Mouse (Mus musculus) liver, embryonic 12.5 days (tissue): Measurements from ENCODE around the gene Atxn7l2. TPM values are rescaled to one million over a fixed set of nuclear protein-coding genes. Genes with fewer than 3 reads are reported as not detected.
"Not testable (repeated sequence)": the region's sequence is repeated elsewhere in the genome, so short reads cannot be mapped to it uniquely, and the experiment has no call there.

Experiments
- ATAC-seq: fragments of 200-750 bp; cut with Nextera tagmentation; 2 replicates; pipeline ENCODE4 v1.8.0; 2017; ENCODE audit warnings: moderate number of reproducible peaks, mild to moderate bottlenecking, moderate library complexity
- H3K27ac ChIP-seq: fragments of 300-500 bp; sonication (generic); 2 replicates; pipeline ENCODE4 v1.5.1; 2016; ENCODE audit warnings: mild to moderate bottlenecking
- H3K27me3 ChIP-seq: fragments of 300-500 bp; sonication (generic); replicated peaks from 2 replicates; pipeline ENCODE4 v1.6.1; 2016; ENCODE audit warnings: mild to moderate bottlenecking, moderate library complexity
- H3K36me3 ChIP-seq: fragments of 300-500 bp; sonication (generic); 2 replicates; pipeline ENCODE4 v1.6.1; 2016; ENCODE audit warnings: mild to moderate bottlenecking, moderate library complexity
- H3K4me1 ChIP-seq: fragments of 300-500 bp; sonication (generic); 2 replicates; pipeline ENCODE4 v1.6.1; 2016
- H3K4me2 ChIP-seq: fragments of 300-500 bp; sonication (generic); 2 replicates; pipeline ENCODE4 v1.6.1; 2016; ENCODE audit warnings: mild to moderate bottlenecking, moderate library complexity
- H3K4me3 ChIP-seq: fragments of 300-500 bp; sonication (generic); 2 replicates; pipeline ENCODE4 v1.5.1; 2016; ENCODE audit warnings: mild to moderate bottlenecking, moderate library complexity
- H3K9ac ChIP-seq: fragments of 300-500 bp; sonication (generic); 2 replicates; pipeline ENCODE4 v1.6.1; 2016; ENCODE audit warnings: mild to moderate bottlenecking, moderate library complexity
- H3K9me3 ChIP-seq: fragments of 300-500 bp; sonication (generic); replicated peaks from 2 replicates; pipeline ENCODE4 v1.6.1; 2016; ENCODE audit warnings: mild to moderate bottlenecking, moderate library complexity
- WGBS: fragments of 180-500 bp; shearing (Covaris S2); methylation state at CpG from one replicate; pipeline ENCODE4 v1.1.7; 2016; ENCODE audit not compliant: insufficient replicate concordance; 5-methylcytosine and 5-hydroxymethylcytosine counted together
- polyA plus RNA-seq: library from polyadenylated mRNA; unstranded; fragments of >200 nt; fragmentation: Nextera tagmentation; extraction: Ambion mirVana; gene quantifications from 2 replicates; pipeline ENCODE4 v1.2.1, GENCODE M21; 2016

Gene Atxn7l2
- polyA plus RNA-seq, result 4.5 and 4.9 TPM in 2 replicates

- WGBS, result under 1% methylated on average over 14 of the region's 14 CpGs
- peak within 1 kb of the TSS; percentile 71 for H3K27ac ChIP-seq
- H3K4me3 ChIP-seq, result peak within 1 kb of the TSS; percentile 70
- H3K9me3 ChIP-seq, result no peaks in the 10 kb centered on the region
- H3K27me3 ChIP-seq, result peaks cover 21% of the 10 kb centered on the region
- H3K9ac ChIP-seq, result peak within 1 kb of the TSS; percentile 76
- peak; percentile 68 for ATAC-seq
- H3K36me3 ChIP-seq, result peaks cover 22% of the 10 kb centered on the region
- peaks cover 25% of the 10 kb centered on the region for H3K4me1 ChIP-seq
- peak within 1 kb of the TSS; percentile 97 for H3K4me2 ChIP-seq
Measured at GRCm38 (mm10) chr3:108210771-108211139, at the start of gene Atxn7l2. TSS of gene Atxn7l2 (minus strand) at chr3:108210934.

GRCm38 (mm10) chr3:108259319-108259718 is 48.6 kb upstream of the Atxn7l2 start:
- peaks cover 29% of the 10 kb centered on the region for H3K36me3 ChIP-seq
- peak overlapping the region; percentile 89; the same call in 1 of the 2 replicates for H3K9ac ChIP-seq
- H3K4me3 ChIP-seq, result peak overlapping the region; percentile 1; the same call in 1 of the 2 replicates
- WGBS, result 40% methylated on average over 3 of the region's 3 CpGs
- no peaks in the 10 kb centered on the region for H3K9me3 ChIP-seq
- H3K27me3 ChIP-seq, result no peaks in the 10 kb centered on the region
- no peak for ATAC-seq
- no peak overlapping the region for H3K27ac ChIP-seq
- peak overlapping the region; percentile 85 for H3K4me2 ChIP-seq
- H3K4me1 ChIP-seq, result peaks cover 38% of the 10 kb centered on the region

- 24% methylated on average over 3 of the region's 3 CpGs for WGBS
- Histone ChIP-seq H3K9ac (peak overlapping the region; percentile 89), H3K36me3 (peaks cover 24% of the 10 kb centered on the region), H3K4me1 (peaks cover 38% of the 10 kb centered on the region), H3K27me3 (no peaks in the 10 kb centered on the region), H3K4me3 (peak overlapping the region; percentile 94), H3K27ac (peak overlapping the region; percentile 92), H3K4me2 (peak overlapping the region; percentile 85), H3K9me3 (no peaks in the 10 kb centered on the region)
- ATAC-seq, result no peak
Measured at GRCm38 (mm10) chr3:108257831-108258500, 47.2 kb upstream of the Atxn7l2 start.

GRCm38 (mm10) chr3:108256719-108257637 is 46.2 kb upstream of the Atxn7l2 start, which contains the start of gene Psma5:
TSS of gene Psma5 (plus strand) at chr3:108256926.
- Histone ChIP-seq H3K27me3 (no peaks in the 10 kb centered on the region), H3K27ac (peak within 1 kb of the TSS; percentile 92), H3K4me1 (peaks cover 38% of the 10 kb centered on the region), H3K9ac (peak within 1 kb of the TSS; percentile 89), H3K36me3 (peaks cover 16% of the 10 kb centered on the region), H3K4me3 (peak within 1 kb of the TSS; percentile 94), H3K4me2 (peak within 1 kb of the TSS; percentile 85), H3K9me3 (no peaks in the 10 kb centered on the region)
- under 1% methylated on average over 79 of the region's 79 CpGs for WGBS
- ATAC-seq, result peak; percentile 97

- Histone ChIP-seq H3K4me2 (no peak overlapping the region), H3K36me3 (no peaks in the 10 kb centered on the region), H3K4me3 (no peak overlapping the region), H3K4me1 (no peaks in the 10 kb centered on the region), H3K9ac (no peak overlapping the region), H3K27me3 (no peaks in the 10 kb centered on the region), H3K9me3 (no peaks in the 10 kb centered on the region), H3K27ac (no peak overlapping the region)
- ATAC-seq, result no peak
- WGBS, result 45% methylated on average over 2 of the region's 2 CpGs
Measured at GRCm38 (mm10) chr3:108246857-108247256, 36.1 kb upstream of the Atxn7l2 start.

- Histone ChIP-seq H3K27ac (no peak overlapping the region), H3K9ac (no peak overlapping the region), H3K36me3 (no peaks in the 10 kb centered on the region), H3K4me1 (no peaks in the 10 kb centered on the region), H3K4me2 (no peak overlapping the region), H3K9me3 (no peaks in the 10 kb centered on the region), H3K4me3 (no peak overlapping the region), H3K27me3 (no peaks in the 10 kb centered on the region; the same call in 1 of the 2 replicates)
- no peak for ATAC-seq
- WGBS, result 72% methylated on average over 3 of the region's 3 CpGs
Measured at GRCm38 (mm10) chr3:108241243-108241839, 30.6 kb upstream of the Atxn7l2 start.

GRCm38 (mm10) chr3:108237474-108238102 is 26.9 kb upstream of the Atxn7l2 start:
- H3K27ac ChIP-seq, H3K27me3 ChIP-seq, H3K4me3 ChIP-seq, H3K9me3 ChIP-seq, H3K4me1 ChIP-seq, H3K36me3 ChIP-seq, H3K9ac ChIP-seq, H3K4me2 ChIP-seq, ATAC-seq: not testable (repeated sequence)
- WGBS, result 69% methylated on average over 4 of the region's 4 CpGs

GRCm38 (mm10) chr3:108231646-108232045 is 20.9 kb upstream of the Atxn7l2 start:
- Histone ChIP-seq H3K9ac (no peak overlapping the region), H3K4me2 (no peak overlapping the region), H3K36me3 (no peaks in the 10 kb centered on the region), H3K9me3 (no peaks in the 10 kb centered on the region), H3K4me3 (no peak overlapping the region), H3K27me3 (peaks cover 38% of the 10 kb centered on the region), H3K4me1 (peaks cover 2% of the 10 kb centered on the region; the same call in 1 of the 2 replicates), H3K27ac (no peak overlapping the region)
- no peak for ATAC-seq
- whole genome bisulfite sequencing, result 68% methylated on average over 4 of the region's 4 CpGs

- 54% methylated on average over 2 of the region's 2 CpGs for WGBS
- H3K27ac ChIP-seq, result no peak overlapping the region
- no peak for ATAC-seq
- H3K9ac ChIP-seq, result no peak overlapping the region
- H3K27me3 ChIP-seq, result peaks cover 75% of the 10 kb centered on the region
- no peaks in the 10 kb centered on the region for H3K36me3 ChIP-seq
- H3K4me1 ChIP-seq, result peaks cover 9% of the 10 kb centered on the region
- no peaks in the 10 kb centered on the region for H3K9me3 ChIP-seq
- H3K4me2 ChIP-seq, result no peak overlapping the region
- no peak overlapping the region for H3K4me3 ChIP-seq
Measured at GRCm38 (mm10) chr3:108227521-108227920, 16.8 kb upstream of the Atxn7l2 start.

GRCm38 (mm10) chr3:108226558-108227350 is 16.0 kb upstream of the Atxn7l2 start, which contains the start of gene Sypl2:
TSS of gene Sypl2 (minus strand) at chr3:108226648.
- peak within 1 kb of the TSS; percentile 42 for H3K4me3 ChIP-seq
- H3K27me3 ChIP-seq, result peaks cover 77% of the 10 kb centered on the region
- H3K9ac ChIP-seq, result no peak within 1 kb of the TSS
- no peaks in the 10 kb centered on the region for H3K36me3 ChIP-seq
- no peaks in the 10 kb centered on the region for H3K9me3 ChIP-seq
- H3K4me2 ChIP-seq, result peak within 1 kb of the TSS; percentile 60
- ATAC-seq, result no peak
- peaks cover 9% of the 10 kb centered on the region for H3K4me1 ChIP-seq
- no peak within 1 kb of the TSS for H3K27ac ChIP-seq
- WGBS, result 7% methylated on average over 44 of the region's 44 CpGs
